Mouse (Mus musculus) midbrain, embryonic 14.5 days (tissue): Measurements from ENCODE around the gene Cryz. TPM values are rescaled to one million over a fixed set of nuclear protein-coding genes. Genes with fewer than 3 reads are reported as not detected.

Source experiments
- ATAC-seq: fragments of 200-750 bp; cut with Nextera tagmentation; 2 replicates; pipeline ENCODE4 v1.8.0; 2017; ENCODE audit warnings: moderate number of reproducible peaks, moderate library complexity; ENCODE audit not compliant: low FRiP score, low TSS enrichment
- DNase-seq: peaks from one replicate; pipeline ENCODE4 v3.0.0-alpha.2; 2015
- H3K27ac ChIP-seq: fragments of 300-500 bp; sonication (generic); replicated peaks from 2 replicates; pipeline ENCODE4 v1.5.1; 2014; ENCODE audit warnings: mild to moderate bottlenecking, low read depth, low read length, moderate library complexity
- H3K27me3 ChIP-seq: fragments of 300-500 bp; sonication (generic); 2 replicates; pipeline ENCODE4 v1.6.1; 2014; ENCODE audit warnings: low read length, control low read depth, mixed read lengths; ENCODE audit not compliant: control insufficient read depth, insufficient read depth
- H3K36me3 ChIP-seq: fragments of 300-500 bp; sonication (generic); 2 replicates; pipeline ENCODE4 v1.6.1; 2014; ENCODE audit warnings: low read length, control low read depth; ENCODE audit not compliant: control insufficient read depth, insufficient read depth
- H3K4me1 ChIP-seq: fragments of 300-500 bp; sonication (generic); 2 replicates; pipeline ENCODE4 v1.6.1; 2014; ENCODE audit warnings: mild to moderate bottlenecking, antibody characterized with exemption, low read length, control low read depth; ENCODE audit not compliant: control insufficient read depth, insufficient read depth
- H3K4me2 ChIP-seq: fragments of 300-500 bp; sonication (generic); 2 replicates; pipeline ENCODE4 v1.6.1; 2014; ENCODE audit warnings: mild to moderate bottlenecking, low read length, moderate library complexity
- H3K4me3 ChIP-seq: fragments of 300-500 bp; sonication (generic); replicated peaks from 2 replicates; pipeline ENCODE4 v1.5.1; 2014; ENCODE audit warnings: low read depth, low read length
- H3K9ac ChIP-seq: fragments of 300-500 bp; sonication (generic); replicated peaks from 2 replicates; pipeline ENCODE4 v1.6.1; 2014; ENCODE audit warnings: mild to moderate bottlenecking, low read length, moderate library complexity
- H3K9me3 ChIP-seq: fragments of 300-500 bp; sonication (generic); 2 replicates; pipeline ENCODE4 v1.6.1; 2016; ENCODE audit warnings: low read length, control low read depth, mixed read lengths; ENCODE audit not compliant: control insufficient read depth
- WGBS: fragments of 180-500 bp; shearing (Covaris S2); extraction: QIAGEN DNeasy Blood & Tissue Kit; methylation state at CpG from one replicate; pipeline ENCODE4 v1.1.7; 2014; 5-methylcytosine and 5-hydroxymethylcytosine counted together
- polyA plus RNA-seq: library from polyadenylated mRNA; unstranded; fragments of >200 nt; fragmentation: Nextera tagmentation; extraction: Ambion mirVana; gene quantifications from 2 replicates; pipeline ENCODE4 v1.2.1, GENCODE M21; 2014

The Cryz gene
- polyA plus RNA-seq, 1 experiment from 2014 or later = 13.9 TPM

DNA sequence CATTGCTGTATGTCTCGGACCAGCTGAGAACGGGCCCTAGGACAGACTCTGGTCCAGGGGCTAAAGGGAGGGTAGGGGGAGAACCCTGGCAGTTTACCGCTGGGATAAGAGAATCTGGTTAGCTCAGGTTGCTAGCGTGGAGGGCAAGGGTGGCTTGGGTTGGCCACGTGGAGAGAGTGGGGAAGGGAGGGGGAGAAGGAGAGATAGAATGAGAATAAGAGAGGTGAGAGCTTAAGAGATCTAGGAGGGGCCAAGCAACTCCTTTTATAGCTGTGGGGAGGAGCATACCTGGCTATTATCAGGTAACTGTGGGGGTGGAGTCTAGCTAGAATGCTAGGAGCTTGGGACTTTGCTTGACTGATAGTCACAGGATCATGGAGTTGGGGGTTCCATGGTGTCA, 74.5 kb downstream of the Cryz start:
- Histone ChIP-seq H3K27ac (no peak overlapping the region), H3K9me3 (no peaks in the 10 kb centered on the region), H3K4me2 (no peak overlapping the region), H3K36me3 (no peaks in the 10 kb centered on the region), H3K9ac (no peak overlapping the region), H3K4me1 (no peaks in the 10 kb centered on the region), H3K27me3 (no peaks in the 10 kb centered on the region), H3K4me3 (no peak overlapping the region)
- 78% methylated on average over 5 of the region's 5 CpGs for WGBS
- ATAC-seq (no peak), DNase-seq (no peak)

Other genes with a start within 250 kb of the Cryz start
- gene Tyw3, start 393 bp downstream of the Cryz start, polyA plus RNA-seq = 13.5 and 14.3 TPM in 2 replicates
- 1.0 and 2.7 TPM in 2 replicates for gene Erich3, start 67.1 kb downstream of the Cryz start, polyA plus RNA-seq